ENCODE assay signal across 26 mouse cellular contexts in the genomic region with DNA sequence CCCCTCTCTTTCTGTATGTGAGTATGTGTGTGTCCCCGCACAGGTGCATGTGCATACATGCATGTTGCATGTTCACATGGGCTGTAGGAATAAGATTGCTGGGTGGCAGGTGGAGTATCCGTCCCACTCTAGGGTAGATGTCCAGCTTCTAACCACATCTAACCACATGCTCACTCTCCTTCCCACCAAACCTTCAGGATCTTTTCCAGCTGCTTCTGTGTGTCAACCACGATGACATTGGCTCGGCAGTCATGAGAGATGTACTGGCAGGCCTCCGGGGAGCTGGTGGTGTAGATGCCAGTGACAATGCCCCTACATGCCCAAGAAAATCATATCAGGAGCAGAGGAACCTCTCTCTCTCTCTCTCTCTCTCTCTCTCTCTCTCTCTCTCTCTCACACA. TPM values are rescaled to one million over a fixed set of nuclear protein-coding genes. Genes with fewer than 3 reads are reported as not detected.
"Had no signal": no experiment of that assay in that cellular context is flagged by ENCODE, and none has a peak within 500 bp of the region (broad histone marks: within the 10 kb centered on the region; RNA-seq: fewer than 3 reads in every experiment).

No protein-coding gene starts in this region.

- H3K27me3 ChIP-seq: embryonic facial prominence, embryonic 12.5 days; embryonic facial prominence, embryonic 13.5 days; embryonic facial prominence, embryonic 15.5 days; forebrain, embryonic 12.5 days; forebrain, embryonic 13.5 days; forebrain, embryonic 15.5 days had no signal

- H3K36me3 ChIP-seq: embryonic facial prominence, embryonic 10.5 days; embryonic facial prominence, embryonic 12.5 days; embryonic facial prominence, embryonic 13.5 days; embryonic facial prominence, embryonic 15.5 days; forebrain, embryonic 10.5 days; forebrain, embryonic 12.5 days; forebrain, embryonic 15.5 days had no signal

- H3K4me3 ChIP-seq: embryonic facial prominence, embryonic 10.5 days; embryonic facial prominence, embryonic 12.5 days; embryonic facial prominence, embryonic 13.5 days; embryonic facial prominence, embryonic 15.5 days; erythroblast, embryonic 14.5 days; forebrain, embryonic 10.5 days; forebrain, embryonic 12.5 days; forebrain, embryonic 13.5 days; forebrain, embryonic 15.5 days; gastrocnemius, adult 2 months; heart, adult 2 months had no signal

- H3K9me3 ChIP-seq: embryonic facial prominence, embryonic 10.5 days; embryonic facial prominence, embryonic 12.5 days; embryonic facial prominence, embryonic 13.5 days; embryonic facial prominence, embryonic 15.5 days; forebrain, embryonic 10.5 days; forebrain, embryonic 12.5 days; forebrain, embryonic 13.5 days; forebrain, embryonic 15.5 days had no signal

- DNase-seq: cerebellum, adult 8-10 months; cerebellum, adult 9-10 months; cerebellum, adult 9-11 months; cerebellum, postnatal 10 days; cerebellum, postnatal 14 days; cerebellum, postnatal 25 days; cerebellum, postnatal 36 days; embryo, embryonic 11 days; forebrain, postnatal 0 days; gastrocnemius, adult 2 months; gastrocnemius, postnatal 10 days; gastrocnemius, postnatal 14 days; gastrocnemius, postnatal 25 days; gastrocnemius, postnatal 36 days; heart, adult 11 months; heart, adult 18-20 months; heart, adult 2 months had no signal

- H3K27ac ChIP-seq: embryonic facial prominence, embryonic 10.5 days; embryonic facial prominence, embryonic 12.5 days; embryonic facial prominence, embryonic 13.5 days; embryonic facial prominence, embryonic 15.5 days; forebrain, embryonic 10.5 days; forebrain, embryonic 12.5 days; forebrain, embryonic 13.5 days; forebrain, embryonic 15.5 days; gastrocnemius, adult 2 months; heart, adult 2 months had no signal

- H3K4me1 ChIP-seq: embryonic facial prominence, embryonic 12.5 days; embryonic facial prominence, embryonic 13.5 days; embryonic facial prominence, embryonic 15.5 days; forebrain, embryonic 10.5 days; forebrain, embryonic 12.5 days; forebrain, embryonic 13.5 days; forebrain, embryonic 15.5 days had no signal

- H3K4me2 ChIP-seq: embryonic facial prominence, embryonic 12.5 days; embryonic facial prominence, embryonic 13.5 days; embryonic facial prominence, embryonic 15.5 days; forebrain, embryonic 12.5 days; forebrain, embryonic 13.5 days; forebrain, embryonic 15.5 days had no signal

RNA-seq across cellular contexts. Expression of gene Acsbg1, which starts 34.4 kb away (rescaled TPM):
- polyA plus RNA-seq: erythroblast, embryonic 14.5 days had no signal
